Mouse (Mus musculus): ENCODE measurements around the gene Gm45618.

The Gm45618 gene

GRCm38 (mm10) chr7:142093696-142094240, 26.8 kb downstream of the Gm45618 start:
- no peak for DNase-seq

- DNase-seq = peak in 1 of 2 experiments; percentile 22
Measured at GRCm38 (mm10) chr7:142092991-142093390, 27.5 kb downstream of the Gm45618 start.

GRCm38 (mm10) chr7:142091848-142092247, 28.7 kb downstream of the Gm45618 start:
- DNase-seq = peak; percentile 34 to 35

GRCm38 (mm10) chr7:142089648-142090447, 30.7 kb downstream of the Gm45618 start:
- peak; percentile 43 to 53 for DNase-seq

GRCm38 (mm10) chr7:142088886-142089285, 31.6 kb downstream of the Gm45618 start:
- DNase-seq = peak; percentile 42 to 52

GRCm38 (mm10) chr7:142087069-142087652, 33.4 kb downstream of the Gm45618 start:
- no peak for DNase-seq

GRCm38 (mm10) chr7:142086159-142086905, 34.2 kb downstream of the Gm45618 start:
- DNase-seq = no peak

- DNase-seq = peak; percentile 93 to 96
Measured at GRCm38 (mm10) chr7:142084820-142085219, 35.7 kb downstream of the Gm45618 start.

- peak in 1 of 2 experiments; percentile 63 for DNase-seq
Measured at GRCm38 (mm10) chr7:142084395-142084794, 36.1 kb downstream of the Gm45618 start.

- DNase-seq = peak; percentile 57 to 66
Measured at GRCm38 (mm10) chr7:142083588-142084317, 36.8 kb downstream of the Gm45618 start.

- DNase-seq = peak in 1 of 2 experiments; percentile 32
Measured at GRCm38 (mm10) chr7:142082607-142083006, 37.9 kb downstream of the Gm45618 start.

- DNase-seq = peak; percentile 28 to 30
Measured at GRCm38 (mm10) chr7:142082179-142082578, 38.4 kb downstream of the Gm45618 start.

GRCm38 (mm10) chr7:142081736-142082135, 38.8 kb downstream of the Gm45618 start:
- DNase-seq = peak; percentile 35 to 43

- peak; percentile 43 to 53 for DNase-seq
Measured at GRCm38 (mm10) chr7:142080876-142081275, 39.7 kb downstream of the Gm45618 start.

GRCm38 (mm10) chr7:142079365-142079764, 41.2 kb downstream of the Gm45618 start:
- peak in 1 of 2 experiments; percentile 10 for DNase-seq

GRCm38 (mm10) chr7:142077138-142077537, 43.4 kb downstream of the Gm45618 start:
- no peak for DNase-seq

GRCm38 (mm10) chr7:142074146-142074886, 46.2 kb downstream of the Gm45618 start:
- DNase-seq = no peak

- no peak for DNase-seq
Measured at GRCm38 (mm10) chr7:142071717-142072116, 48.8 kb downstream of the Gm45618 start.

GRCm38 (mm10) chr7:142071212-142071578, 49.3 kb downstream of the Gm45618 start:
- DNase-seq = no peak

- peak; percentile 92 to 96 for DNase-seq
Measured at GRCm38 (mm10) chr7:142070458-142071211, 49.9 kb downstream of the Gm45618 start.
